Mouse (Mus musculus) subcutaneous adipose tissue, adult 2 months (tissue): ENCODE data around the gene Ppp1r32. TPM values are rescaled to one million over a fixed set of nuclear protein-coding genes. Genes with fewer than 3 reads are reported as not detected.

Source experiments
- polyA plus RNA-seq: library from polyadenylated mRNA; depleted of rRNA; stranded (reverse); fragments of >200 nt; gene quantifications from 2 replicates; pipeline ENCODE4 v1.2.3, GENCODE M21; 2012; ENCODE audit warnings: low replicate concordance; rRNA removed

Ppp1r32 gene
- polyA plus RNA-seq = 0.40 and 0.42 TPM in 2 replicates

DNA sequence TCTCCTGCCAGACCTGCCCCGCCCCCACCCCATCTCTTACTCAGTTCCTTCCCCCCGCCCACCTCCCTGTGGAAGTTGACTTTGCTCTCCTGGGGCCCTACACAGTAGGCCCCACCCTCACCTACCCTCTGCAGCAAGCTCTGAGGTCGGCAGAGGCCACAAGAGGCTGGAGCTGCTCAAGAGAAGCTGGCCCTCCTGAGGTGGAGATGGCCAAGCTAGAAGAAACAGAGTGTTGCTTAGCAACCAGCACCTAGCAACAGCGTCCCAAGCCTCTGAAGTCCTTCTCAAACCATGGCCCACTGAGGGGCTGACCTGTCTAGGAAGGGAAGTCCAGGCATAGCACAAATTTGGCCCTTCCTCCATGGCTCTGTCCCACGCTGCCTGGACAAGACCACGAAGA is at the start of gene Ppp1r32:
Gene Ppp1r32, minus strand, starts transcription at position 226 of the 400 bp plus-strand sequence.

DNA sequence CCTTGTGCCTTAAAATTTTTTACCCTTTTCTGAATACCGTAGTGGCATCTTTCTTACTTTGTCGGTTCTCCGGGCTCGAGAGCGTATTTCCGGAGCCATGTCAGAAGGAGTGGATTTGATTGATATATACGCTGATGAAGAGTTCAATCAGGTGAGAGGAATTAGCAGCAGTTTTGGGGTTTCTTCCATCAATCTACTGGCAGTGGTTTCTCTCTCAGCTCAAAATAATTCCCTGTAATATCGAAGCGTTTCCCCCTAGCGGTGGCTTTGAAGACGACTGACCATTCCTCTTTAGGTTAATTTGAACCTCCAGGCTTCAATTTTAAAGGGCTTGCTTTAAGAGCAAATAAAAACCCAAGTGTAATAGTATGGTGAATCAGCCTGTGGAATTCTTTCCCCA is 43.2 kb upstream of the Ppp1r32 start, which contains the start of gene Sdhaf2:
Gene Sdhaf2, minus strand, starts transcription at position 233 of the 400 bp plus-strand sequence.

DNA sequence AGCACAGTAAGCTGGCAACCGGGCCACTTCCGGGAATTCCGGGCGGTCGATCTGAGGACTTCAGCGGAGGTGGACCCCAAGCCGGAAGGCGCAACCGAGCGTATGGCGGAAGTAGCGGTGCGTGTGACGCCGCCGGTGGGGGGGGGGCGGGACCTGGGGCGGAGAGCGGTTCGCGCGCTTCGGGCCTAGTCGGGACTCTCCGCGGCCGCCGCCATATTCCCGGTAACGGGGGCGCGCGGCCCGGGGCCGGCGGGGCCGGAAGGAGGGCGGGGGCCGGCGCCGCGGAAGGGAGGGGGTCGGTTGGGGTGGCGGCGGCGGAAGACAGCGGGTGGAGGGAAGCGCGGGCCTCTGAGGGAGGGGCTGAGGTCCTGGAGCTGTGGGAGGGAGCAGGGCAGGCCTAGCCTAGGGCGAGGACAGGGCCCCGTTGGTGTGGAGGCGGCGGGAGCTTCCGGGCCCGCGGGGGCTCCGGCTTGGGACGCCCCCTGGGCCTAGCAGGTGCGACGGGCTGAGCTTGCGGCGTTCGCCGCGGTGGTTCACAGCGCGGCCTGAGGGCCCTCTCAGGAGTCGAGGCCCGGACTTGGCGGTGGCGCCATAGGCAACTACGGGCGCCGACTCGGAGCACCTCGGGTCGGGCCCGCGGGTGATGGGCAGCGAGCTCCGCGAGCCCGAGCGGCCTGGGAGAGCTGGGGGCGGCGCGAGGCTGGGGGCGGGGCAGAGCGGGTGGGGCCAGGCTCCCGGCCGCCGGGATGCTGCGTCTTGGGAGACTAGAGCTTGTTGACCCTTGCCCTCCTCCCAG is 42.6 kb upstream of the Ppp1r32 start, which contains the start of gene Cpsf7:
Gene Cpsf7, plus strand, starts transcription at position 161 of the 796 bp plus-strand sequence.

DNA sequence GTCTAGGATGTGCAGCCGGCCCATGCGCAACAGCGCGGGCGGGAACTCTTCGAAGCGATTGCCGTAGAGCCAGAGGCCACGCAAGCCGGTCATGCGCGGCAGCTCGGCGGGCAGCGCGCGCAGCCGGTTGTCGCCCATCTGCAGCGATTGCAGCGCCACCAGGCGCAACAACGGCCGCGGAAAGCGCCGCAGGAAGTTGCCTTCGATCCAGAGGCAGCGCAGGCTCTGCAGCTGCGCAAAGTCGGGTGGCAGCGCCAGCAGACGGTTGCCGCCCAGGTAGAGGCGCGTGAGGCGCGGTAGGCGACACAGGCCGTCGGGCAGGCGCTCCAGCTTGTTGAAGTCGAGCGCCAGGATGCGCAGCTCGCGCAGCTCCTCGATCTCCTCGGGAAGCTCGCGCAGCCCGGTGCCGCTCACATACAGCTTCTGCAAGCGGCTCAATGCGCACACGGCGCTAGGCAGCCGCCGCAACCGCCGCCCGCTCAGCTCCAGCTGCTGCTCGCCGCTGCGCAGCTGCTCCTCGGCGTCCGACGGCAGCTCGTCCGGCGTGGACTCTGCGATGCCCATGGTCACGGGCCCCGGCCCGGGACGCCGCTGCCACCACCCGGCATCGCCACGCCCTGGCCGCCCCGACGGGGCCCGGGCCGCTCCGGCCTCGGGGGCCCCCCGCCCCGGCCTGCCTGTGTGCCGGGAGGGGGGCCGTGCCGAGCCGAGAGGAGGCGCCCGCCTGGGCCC is 25.8 kb downstream of the Ppp1r32 start, which contains the start of gene Lrrc10b:
Gene Lrrc10b, minus strand, starts transcription at position 722 of the 732 bp plus-strand sequence.

Other genes with a start within 250 kb of the Ppp1r32 start
- gene Myrf, start 242.2 kb downstream of the Ppp1r32 start, polyA plus RNA-seq = 6.1 and 19.3 TPM in 2 replicates
- gene Dagla, start 178.1 kb downstream of the Ppp1r32 start, polyA plus RNA-seq = 13.0 and 13.4 TPM in 2 replicates
- 5.1 and 7.2 TPM in 2 replicates for gene Syt7, start 93.8 kb downstream of the Ppp1r32 start, polyA plus RNA-seq
- gene Lrrc10b, start 25.5 kb downstream of the Ppp1r32 start, polyA plus RNA-seq = 0.53 and 5.3 TPM in 2 replicates
- gene Cpsf7, start 42.3 kb upstream of the Ppp1r32 start, polyA plus RNA-seq = 32.8 and 58.4 TPM in 2 replicates
- 40.4 and 50.3 TPM in 2 replicates for gene Sdhaf2, start 43.2 kb upstream of the Ppp1r32 start, polyA plus RNA-seq
- gene Tmem216, start 73.3 kb upstream of the Ppp1r32 start, polyA plus RNA-seq = 35.7 and 58.1 TPM in 2 replicates
- 39.5 and 43.1 TPM in 2 replicates for gene Cyb561a3, start 94.2 kb upstream of the Ppp1r32 start, polyA plus RNA-seq
- gene Tmem138, start 94.4 kb upstream of the Ppp1r32 start, polyA plus RNA-seq = 10.9 and 16.8 TPM in 2 replicates
- gene Ddb1, start 122.4 kb upstream of the Ppp1r32 start, polyA plus RNA-seq = 162 and 243 TPM in 2 replicates
- 18.6 and 21.7 TPM in 2 replicates for gene Tkfc, start 122.7 kb upstream of the Ppp1r32 start, polyA plus RNA-seq
- gene Vwce, start 151.3 kb upstream of the Ppp1r32 start, polyA plus RNA-seq = 0.14 and 0.50 TPM in 2 replicates
- 0.64 TPM in 1 of 2 replicates, not detected in the other for gene Pga5, start 195.1 kb upstream of the Ppp1r32 start, polyA plus RNA-seq
- gene Vps37c, start 205.8 kb upstream of the Ppp1r32 start, polyA plus RNA-seq = 26.3 and 34.3 TPM in 2 replicates